Mouse (Mus musculus) lung, adult 2 months (tissue): ENCODE data around the gene Cit.

Experiments
- CTCF ChIP-seq: fragments of 200-500 bp; IDR thresholded peaks from 2 replicates; pipeline ENCODE4 v1.5.1; 2011; ENCODE audit warnings: mild to moderate bottlenecking, low read length, control low read depth; ENCODE audit not compliant: insufficient read depth
- POLR2A ChIP-seq: fragments of 200-500 bp; IDR thresholded peaks from 2 replicates; pipeline ENCODE4 v1.6.1; 2011; ENCODE audit warnings: low read depth, mild to moderate bottlenecking, control low read depth, low read length, borderline replicate concordance; ENCODE audit errors: extremely low read depth

GRCm38 (mm10) chr5:115979134-115979696 is 134.1 kb downstream of the Cit start:
- no peak for TF ChIP-seq POLR2A
- TF ChIP-seq CTCF: peak; percentile 35
